Mouse (Mus musculus): ENCODE measurements around the gene Gm3336. TPM values are rescaled to one million over a fixed set of nuclear protein-coding genes. Genes with fewer than 3 reads are reported as not detected.

Gene Gm3336
- polyA plus RNA-seq, 2 experiments, result 0.04 to 0.11 TPM

- Histone ChIP-seq H3K36me3 (replicated peaks; ENCODE audit: control insufficient read depth, insufficient read depth, low read depth) (no peaks in the 10 kb centered on the region), H3K4me1 (replicated peaks; ENCODE audit: control insufficient read depth in 2 of 2, insufficient read depth in 2 of 2, low read length in 1 of 2) (peaks cover 0 to 2% of the 10 kb centered on the region in 2 experiments; a peak in 1 of 4 replicates), H3K9me3 (ENCODE audit: control insufficient read depth, low read length) (no peaks in the 10 kb centered on the region), H3K27me3 (ENCODE audit: control insufficient read depth, insufficient read depth, low read length) (peaks cover 52% of the 10 kb centered on the region), H3K27ac (no peak overlapping the region), H3K4me3 (ENCODE audit: insufficient read depth in 1 of 2, low read depth in 2 of 2, low read length in 2 of 2) (no peak overlapping the region), H3K9ac (replicated peaks) (no peak overlapping the region), H3K4me2 (ENCODE audit: low read depth) (no peak overlapping the region)
- WGBS (ENCODE audit: insufficient replicate concordance), result 51% methylated on average over 11 of the region's 11 CpGs
- no peak for ATAC-seq (ENCODE audit: insufficient read depth)
- TF ChIP-seq CTCF (IDR thresholded peaks at IDR 0.05; ENCODE audit: low read depth), result no peak
- TF ChIP-seq EP300 (IDR thresholded peaks at IDR 0.05; ENCODE audit: low read depth), result no peak
- DNase-seq (ENCODE audit: low read depth in 3 of 3, low spot score in 3 of 3), result no peak
Observed at GRCm38 (mm10) chr8:70742176-70742575, 23.8 kb downstream of the Gm3336 start.

- H3K4me3 ChIP-seq (ENCODE audit: insufficient read depth in 1 of 2, low read depth in 2 of 2, low read length in 2 of 2), result no peak overlapping the region
- TF ChIP-seq EP300 (IDR thresholded peaks at IDR 0.05; ENCODE audit: low read depth) (no peak), CTCF (IDR thresholded peaks at IDR 0.05; ENCODE audit: low read depth) (no peak)
- no peaks in the 10 kb centered on the region for H3K9me3 ChIP-seq (ENCODE audit: control insufficient read depth, low read length)
- no peak overlapping the region for H3K27ac ChIP-seq
- 3% methylated on average over 38 of the region's 38 CpGs for WGBS (ENCODE audit: insufficient replicate concordance)
- DNase-seq (ENCODE audit: low read depth in 3 of 3, low spot score in 3 of 3) (no peak), ATAC-seq (ENCODE audit: insufficient read depth) (no peak)
- peaks cover 0 to 1% of the 10 kb centered on the region in 2 experiments; a peak in 1 of 4 replicates for H3K4me1 ChIP-seq (replicated peaks; ENCODE audit: control insufficient read depth in 2 of 2, insufficient read depth in 2 of 2, low read length in 1 of 2)
- H3K27me3 ChIP-seq (ENCODE audit: control insufficient read depth, insufficient read depth, low read length), result peaks cover 56% of the 10 kb centered on the region
- H3K4me2 ChIP-seq (ENCODE audit: low read depth), result no peak overlapping the region; the same call in 1 of the 2 replicates
- H3K9ac ChIP-seq (replicated peaks), result no peak overlapping the region
- no peaks in the 10 kb centered on the region for H3K36me3 ChIP-seq (replicated peaks; ENCODE audit: control insufficient read depth, insufficient read depth, low read depth)
Observed at GRCm38 (mm10) chr8:70742981-70743655, 24.8 kb downstream of the Gm3336 start.

GRCm38 (mm10) chr8:70743656-70744590 is 25.6 kb downstream of the Gm3336 start:
- no peak overlapping the region for H3K9ac ChIP-seq (replicated peaks)
- no peak for TF ChIP-seq CTCF (IDR thresholded peaks at IDR 0.05; ENCODE audit: low read depth)
- no peak for TF ChIP-seq EP300 (IDR thresholded peaks at IDR 0.05; ENCODE audit: low read depth)

DNA sequence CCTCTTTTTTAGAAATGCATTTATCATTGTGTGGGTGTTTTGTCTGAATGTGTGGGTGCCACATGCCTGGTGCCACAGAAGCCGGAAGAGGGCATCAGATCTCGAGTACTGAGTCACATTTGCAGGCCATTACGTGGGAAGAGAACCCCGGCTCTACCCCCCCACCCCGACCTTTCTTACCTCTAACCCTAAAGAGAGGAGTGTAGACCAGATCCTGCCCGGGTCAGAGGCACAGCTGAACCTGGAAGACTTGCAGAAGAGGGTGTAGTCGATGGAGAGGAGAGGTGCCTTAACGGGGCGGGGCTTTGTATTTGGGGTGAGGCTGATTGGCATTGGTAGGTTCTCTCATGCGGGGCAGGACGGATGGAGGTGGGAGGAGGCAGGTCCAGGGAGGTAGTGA is 26.5 kb downstream of the Gm3336 start:
- Histone ChIP-seq H3K4me2 (ENCODE audit: low read depth) (no peak overlapping the region), H3K9ac (replicated peaks) (no peak overlapping the region), H3K36me3 (replicated peaks; ENCODE audit: control insufficient read depth, insufficient read depth, low read depth) (no peaks in the 10 kb centered on the region), H3K4me1 (replicated peaks; ENCODE audit: control insufficient read depth in 2 of 2, insufficient read depth in 2 of 2, low read length in 1 of 2) (no peaks in the 10 kb centered on the region; a peak in 1 of 4 replicates), H3K27me3 (ENCODE audit: control insufficient read depth, insufficient read depth, low read length) (peaks cover 56% of the 10 kb centered on the region), H3K9me3 (ENCODE audit: control insufficient read depth, low read length) (no peaks in the 10 kb centered on the region), H3K4me3 (ENCODE audit: insufficient read depth in 1 of 2, low read depth in 2 of 2, low read length in 2 of 2) (no peak overlapping the region), H3K27ac (no peak overlapping the region)
- TF ChIP-seq EP300 (IDR thresholded peaks at IDR 0.05; ENCODE audit: low read depth), result no peak
- no peak for TF ChIP-seq CTCF (IDR thresholded peaks at IDR 0.05; ENCODE audit: low read depth)
- DNase-seq (ENCODE audit: low read depth in 3 of 3, low spot score in 3 of 3) (no peak), ATAC-seq (ENCODE audit: insufficient read depth) (no peak)
- 27% methylated on average over 11 of the region's 11 CpGs for WGBS (ENCODE audit: insufficient replicate concordance)

More at GRCm38 (mm10) chr8:70743656-70744590, 25.6 kb downstream of the Gm3336 start:
- Histone ChIP-seq H3K27ac (no peak overlapping the region), H3K4me2 (ENCODE audit: low read depth) (peak overlapping the region; percentile 37), H3K9me3 (ENCODE audit: control insufficient read depth, low read length) (no peaks in the 10 kb centered on the region), H3K4me3 (ENCODE audit: insufficient read depth in 1 of 2, low read depth in 2 of 2, low read length in 2 of 2) (peak overlapping the region; percentile 1 to 26; a peak in 2 of 4 replicates), H3K27me3 (ENCODE audit: control insufficient read depth, insufficient read depth, low read length) (peaks cover 56% of the 10 kb centered on the region), H3K36me3 (replicated peaks; ENCODE audit: control insufficient read depth, insufficient read depth, low read depth) (no peaks in the 10 kb centered on the region), H3K4me1 (replicated peaks; ENCODE audit: control insufficient read depth in 2 of 2, insufficient read depth in 2 of 2, low read length in 1 of 2) (no peaks in the 10 kb centered on the region; a peak in 1 of 4 replicates)
- no peak for DNase-seq (ENCODE audit: low read depth in 3 of 3, low spot score in 3 of 3)
- 5% methylated on average over 48 of the region's 48 CpGs for WGBS (ENCODE audit: insufficient replicate concordance)
- no peak for ATAC-seq (ENCODE audit: insufficient read depth)
